Mouse (Mus musculus) liver, postnatal 0 days (tissue): ENCODE measurements at regions not wholly inside any gene's neighbourhood (a gene's known extent, or its start where the extent isn't known, plus 50 kb on each side); places are given as distances from the start of the nearest gene placed in this dataset.

Source experiments
- CTCF ChIP-seq: sonication (generic); IDR thresholded peaks from 2 replicates; pipeline ENCODE4 v1.5.1; 2016; ENCODE audit warnings: antibody characterized with exemption, low read depth
- EP300 ChIP-seq: IDR thresholded peaks from 2 replicates; pipeline ENCODE4 v1.6.1; 2016; ENCODE audit warnings: antibody characterized with exemption, low read depth, mild to moderate bottlenecking

DNA sequence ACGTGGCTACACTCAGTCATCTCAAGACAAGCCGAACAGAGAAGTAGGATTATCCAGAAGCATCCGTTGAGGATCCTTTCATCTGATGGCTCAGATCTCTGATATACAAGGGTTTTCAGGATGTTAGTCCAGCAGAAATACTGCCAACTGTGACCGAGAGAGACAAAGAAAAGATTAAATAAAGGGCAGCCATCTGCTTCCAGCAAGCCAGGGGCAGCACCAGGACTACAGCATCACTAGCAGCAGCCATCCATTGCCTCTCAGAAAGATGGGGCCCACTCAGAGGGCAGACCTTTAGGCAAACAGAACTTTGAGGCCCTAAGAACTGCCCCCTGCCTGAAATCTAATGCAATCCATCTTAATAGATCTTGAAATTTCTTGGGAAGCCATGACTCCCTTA is 77.6 kb upstream of the Neo1 start:
- TF ChIP-seq CTCF = no peak
- no peak for TF ChIP-seq EP300
